Mouse (Mus musculus) liver, embryonic 16.5 days (tissue): Measurements from ENCODE around the gene B3gnt4. TPM values are rescaled to one million over a fixed set of nuclear protein-coding genes. Genes with fewer than 3 reads are reported as not detected.
A peak's percentile ranks its signal among the peaks of the same experiment; 100 is the strongest.

Source experiments
- ATAC-seq: fragments of 200-750 bp; cut with Nextera tagmentation; 2 replicates; pipeline ENCODE4 v1.8.0; 2017; ENCODE audit warnings: low read depth, mild to moderate bottlenecking, moderate number of reproducible peaks, moderate library complexity
- H3K27ac ChIP-seq: fragments of 300-500 bp; sonication (generic); 2 replicates; pipeline ENCODE4 v1.5.1; 2014; ENCODE audit warnings: mild to moderate bottlenecking, low read length
- H3K27me3 ChIP-seq: fragments of 300-500 bp; sonication (generic); 2 replicates; pipeline ENCODE4 v1.6.1; 2014; ENCODE audit warnings: low read depth, low read length, mixed read lengths; ENCODE audit not compliant: control insufficient read depth, insufficient read depth
- H3K36me3 ChIP-seq: fragments of 300-500 bp; sonication (generic); 2 replicates; pipeline ENCODE4 v1.6.1; 2014; ENCODE audit warnings: mild to moderate bottlenecking; ENCODE audit not compliant: control insufficient read depth, insufficient read depth
- H3K4me1 ChIP-seq: fragments of 300-500 bp; sonication (generic); 2 replicates; pipeline ENCODE4 v1.6.1; 2014; ENCODE audit warnings: low read depth, low read length, mixed read lengths; ENCODE audit not compliant: control insufficient read depth
- H3K4me2 ChIP-seq: fragments of 300-500 bp; sonication (generic); 2 replicates; pipeline ENCODE4 v1.6.1; 2014; ENCODE audit warnings: low read depth, low read length, mixed read lengths
- H3K4me3 ChIP-seq: fragments of 300-500 bp; sonication (generic); 2 replicates; pipeline ENCODE4 v1.5.1; 2014; ENCODE audit warnings: low read depth, mild to moderate bottlenecking, low read length
- H3K9ac ChIP-seq: fragments of 300-500 bp; sonication (generic); 2 replicates; pipeline ENCODE4 v1.6.1; 2014; ENCODE audit warnings: low read depth, low read length
- H3K9me3 ChIP-seq: fragments of 300-500 bp; sonication (generic); replicated peaks from 2 replicates; pipeline ENCODE4 v1.6.1; 2016; ENCODE audit warnings: low read length; ENCODE audit not compliant: control insufficient read depth
- WGBS: fragments of 180-500 bp; shearing (Covaris S2); extraction: QIAGEN DNeasy Blood & Tissue Kit; methylation state at CpG from one replicate; pipeline ENCODE4 v1.1.7; 2014; ENCODE audit not compliant: insufficient replicate concordance; 5-methylcytosine and 5-hydroxymethylcytosine counted together
- polyA plus RNA-seq: library from polyadenylated mRNA; unstranded; fragments of >200 nt; fragmentation: Nextera tagmentation; extraction: Ambion mirVana; gene quantifications from 2 replicates; pipeline ENCODE4 v1.2.1, GENCODE M21; 2015

Gene B3gnt4
- 0.11 TPM in 1 of 2 replicates, not detected in the other for polyA plus RNA-seq

- no peaks in the 10 kb centered on the region for H3K36me3 ChIP-seq
- no peaks in the 10 kb centered on the region for H3K9me3 ChIP-seq
- ATAC-seq = no peak
- H3K4me3 ChIP-seq = no peak within 1 kb of the TSS
- H3K4me2 ChIP-seq = no peak within 1 kb of the TSS
- H3K9ac ChIP-seq = no peak within 1 kb of the TSS
- no peak within 1 kb of the TSS for H3K27ac ChIP-seq
- H3K27me3 ChIP-seq = peaks cover 42% of the 10 kb centered on the region
- 84% methylated on average over 5 of the region's 5 CpGs for WGBS
- H3K4me1 ChIP-seq = peaks cover 19% of the 10 kb centered on the region
Observed at GRCm38 (mm10) chr5:123510160-123510559, at the start of gene B3gnt4. Gene B3gnt4 (plus strand): TSS chr5:123510460.

DNA sequence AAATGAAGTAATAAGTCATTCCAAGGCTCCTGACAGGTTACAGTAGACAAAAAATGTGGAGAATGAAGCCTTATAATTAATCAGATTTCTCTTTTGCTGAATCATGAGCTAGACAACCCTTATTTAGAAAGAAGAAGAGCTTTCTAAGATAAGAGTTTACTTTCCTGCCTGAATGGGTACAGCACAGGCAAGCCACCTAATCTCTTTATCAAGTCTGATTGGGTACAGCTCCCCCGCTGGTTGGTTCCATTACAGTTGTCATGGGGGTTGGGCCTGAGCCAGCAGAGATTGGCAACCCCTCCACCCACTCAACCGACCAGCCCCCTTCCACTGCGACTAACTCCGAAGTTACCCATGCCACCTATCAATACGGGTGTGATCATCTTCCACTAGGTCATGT is 48.8 kb upstream of the B3gnt4 start:
- H3K4me2 ChIP-seq = no peak overlapping the region
- no peak overlapping the region for H3K9ac ChIP-seq
- H3K27me3 ChIP-seq = no peaks in the 10 kb centered on the region
- ATAC-seq = no peak
- H3K4me3 ChIP-seq = no peak overlapping the region
- no peaks in the 10 kb centered on the region for H3K9me3 ChIP-seq
- WGBS = 45% methylated on average over 5 of the region's 5 CpGs
- H3K27ac ChIP-seq = no peak overlapping the region
- H3K36me3 ChIP-seq = no peaks in the 10 kb centered on the region
- H3K4me1 ChIP-seq = no peaks in the 10 kb centered on the region

GRCm38 (mm10) chr5:123464638-123465037 is 45.6 kb upstream of the B3gnt4 start:
- no peak overlapping the region for H3K4me3 ChIP-seq
- no peak for ATAC-seq
- H3K9ac ChIP-seq = no peak overlapping the region
- no peaks in the 10 kb centered on the region for H3K4me1 ChIP-seq
- no peaks in the 10 kb centered on the region for H3K9me3 ChIP-seq
- no peak overlapping the region for H3K27ac ChIP-seq
- no peaks in the 10 kb centered on the region for H3K27me3 ChIP-seq
- H3K4me2 ChIP-seq = no peak overlapping the region
- no peaks in the 10 kb centered on the region for H3K36me3 ChIP-seq
- 65% methylated on average over 1 of the region's 1 CpGs for WGBS

DNA sequence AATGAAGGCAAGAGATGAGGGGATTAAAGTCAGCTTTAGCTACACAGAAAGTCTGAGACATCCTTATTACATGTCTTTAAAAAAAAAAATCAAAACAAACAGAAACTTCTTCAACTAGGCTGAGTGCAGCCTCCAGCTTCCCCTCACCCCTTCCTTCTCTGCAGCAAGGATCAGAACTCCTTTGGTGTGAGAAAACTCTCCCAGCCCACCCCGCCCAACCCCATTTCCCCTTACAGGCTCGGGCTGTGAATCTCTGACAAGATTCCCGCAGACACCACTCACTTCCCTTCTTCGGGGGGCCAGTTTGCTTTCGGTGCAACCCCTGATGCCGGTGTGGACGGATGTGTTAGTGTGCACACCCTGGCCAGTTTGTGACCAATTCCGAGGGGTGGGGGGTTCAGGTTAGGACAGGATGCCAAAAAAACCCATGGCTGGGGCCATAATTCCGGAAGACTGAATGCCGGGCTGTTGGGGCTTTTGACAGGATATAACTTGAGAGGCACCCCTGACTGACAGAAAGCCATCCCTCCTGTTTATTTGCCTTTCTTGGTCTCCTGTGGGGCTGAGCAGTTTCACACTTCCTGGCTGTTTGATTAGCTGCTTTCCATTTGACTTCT is 39.4 kb upstream of the B3gnt4 start:
- no peaks in the 10 kb centered on the region for H3K9me3 ChIP-seq
- no peak overlapping the region for H3K9ac ChIP-seq
- H3K4me2 ChIP-seq = 0 out of 2 replicates have a peak overlapping the region, but pooled peaks have one; percentile 4
- ATAC-seq = no peak
- H3K27me3 ChIP-seq = no peaks in the 10 kb centered on the region
- 1% methylated on average over 10 of the region's 10 CpGs for WGBS
- no peak overlapping the region for H3K4me3 ChIP-seq
- no peaks in the 10 kb centered on the region for H3K4me1 ChIP-seq
- H3K27ac ChIP-seq = no peak overlapping the region
- no peaks in the 10 kb centered on the region for H3K36me3 ChIP-seq

- Histone ChIP-seq H3K9me3 (no peaks in the 10 kb centered on the region), H3K27ac (no peak overlapping the region), H3K36me3 (no peaks in the 10 kb centered on the region), H3K4me3 (no peak overlapping the region), H3K4me2 (no peak overlapping the region), H3K9ac (no peak overlapping the region), H3K4me1 (no peaks in the 10 kb centered on the region), H3K27me3 (no peaks in the 10 kb centered on the region)
- ATAC-seq = no peak
- WGBS = 65% methylated on average over 5 of the region's 5 CpGs
Observed at GRCm38 (mm10) chr5:123473817-123474216, 36.4 kb upstream of the B3gnt4 start.

GRCm38 (mm10) chr5:123487659-123488395 is 22.4 kb upstream of the B3gnt4 start:
- no peak overlapping the region for H3K9ac ChIP-seq
- no peak overlapping the region for H3K27ac ChIP-seq
- no peak overlapping the region for H3K4me2 ChIP-seq
- ATAC-seq = no peak
- H3K9me3 ChIP-seq = no peaks in the 10 kb centered on the region
- 45% methylated on average over 11 of the region's 11 CpGs for WGBS
- no peaks in the 10 kb centered on the region for H3K36me3 ChIP-seq
- H3K4me3 ChIP-seq = no peak overlapping the region
- peaks cover 10% of the 10 kb centered on the region for H3K27me3 ChIP-seq
- no peaks in the 10 kb centered on the region for H3K4me1 ChIP-seq

GRCm38 (mm10) chr5:123489112-123489785 is 21.0 kb upstream of the B3gnt4 start, which contains the start of the genes Lrrc43 and Il31:
Gene Lrrc43 (plus strand): TSS chr5:123489305.
Gene Il31 (minus strand): TSS chr5:123489489.
- no peaks in the 10 kb centered on the region for H3K4me1 ChIP-seq
- H3K9me3 ChIP-seq = no peaks in the 10 kb centered on the region
- H3K4me3 ChIP-seq = no peak within 1 kb of the TSS
- no peak within 1 kb of the TSS for H3K27ac ChIP-seq
- H3K36me3 ChIP-seq = no peaks in the 10 kb centered on the region
- no peak within 1 kb of the TSS for H3K9ac ChIP-seq
- no peak for ATAC-seq
- WGBS = 8% methylated on average over 25 of the region's 25 CpGs
- peaks cover 10% of the 10 kb centered on the region for H3K27me3 ChIP-seq
- H3K4me2 ChIP-seq = no peak within 1 kb of the TSS

GRCm38 (mm10) chr5:123489935-123490334 is 20.3 kb upstream of the B3gnt4 start:
- WGBS = 47% methylated on average over 9 of the region's 9 CpGs
- no peaks in the 10 kb centered on the region for H3K36me3 ChIP-seq
- H3K4me2 ChIP-seq = no peak overlapping the region
- H3K4me3 ChIP-seq = no peak overlapping the region
- H3K27me3 ChIP-seq = peaks cover 10% of the 10 kb centered on the region
- no peak overlapping the region for H3K27ac ChIP-seq
- H3K9ac ChIP-seq = no peak overlapping the region
- ATAC-seq = no peak
- no peaks in the 10 kb centered on the region for H3K4me1 ChIP-seq
- H3K9me3 ChIP-seq = no peaks in the 10 kb centered on the region

- 32% methylated on average over 4 of the region's 4 CpGs for WGBS
- no peak overlapping the region for H3K9ac ChIP-seq
- peaks cover 4% of the 10 kb centered on the region for H3K4me1 ChIP-seq
- no peak overlapping the region for H3K27ac ChIP-seq
- H3K36me3 ChIP-seq = no peaks in the 10 kb centered on the region
- H3K27me3 ChIP-seq = peaks cover 6% of the 10 kb centered on the region
- H3K4me2 ChIP-seq = no peak overlapping the region
- H3K4me3 ChIP-seq = no peak overlapping the region
- H3K9me3 ChIP-seq = no peaks in the 10 kb centered on the region
- no peak for ATAC-seq
Observed at GRCm38 (mm10) chr5:123499717-123500116, 10.5 kb upstream of the B3gnt4 start.
